Mouse (Mus musculus): ENCODE results near the gene C9. TPM values are rescaled to one million over a fixed set of nuclear protein-coding genes. Genes with fewer than 3 reads are reported as not detected.

C9 gene
- polyA plus RNA-seq, 1 experiment, result not detected

DNA sequence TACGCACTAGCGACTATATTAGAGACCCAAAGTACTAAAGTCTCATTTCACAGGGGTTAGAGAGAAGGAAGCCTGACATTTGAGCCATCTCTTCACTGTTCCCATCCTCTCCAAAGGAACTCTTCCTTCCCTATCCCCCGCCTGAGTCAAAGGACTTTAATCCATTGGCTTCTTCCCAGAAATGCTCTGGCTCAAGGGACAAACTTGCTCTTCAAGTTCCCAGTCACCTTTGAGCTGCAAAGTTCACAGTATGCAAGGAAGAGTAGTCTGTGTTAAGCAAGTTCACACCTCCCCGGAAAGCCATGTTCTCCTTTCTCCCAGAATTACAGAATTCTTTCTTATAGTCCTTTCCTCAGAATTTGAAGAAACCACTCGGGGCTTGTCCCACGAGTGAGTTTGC, 38.4 kb upstream of the C9 start:
- no peak overlapping the region for H3K9ac ChIP-seq (ENCODE audit: low read depth, poor library complexity, severe bottlenecking)
- H3K27me3 ChIP-seq (ENCODE audit: control insufficient read depth, insufficient read depth, low read length, poor library complexity, severe bottlenecking), result no peaks in the 10 kb centered on the region
- no peak overlapping the region for H3K27ac ChIP-seq (ENCODE audit: insufficient read depth, low read length)
- no peaks in the 10 kb centered on the region for H3K36me3 ChIP-seq (ENCODE audit: control insufficient read depth, insufficient read depth, low read length, poor library complexity, severe bottlenecking)
- H3K4me3 ChIP-seq (ENCODE audit: low read depth, low read length), result no peak overlapping the region
- no peak for TF ChIP-seq EP300 (IDR thresholded peaks at IDR 0.05; ENCODE audit: insufficient read depth, low read depth, low read length)
- TF ChIP-seq POLR2A (IDR thresholded peaks at IDR 0.05; ENCODE audit: insufficient read depth, low read length), result no peak
- no peak for TF ChIP-seq CTCF (IDR thresholded peaks at IDR 0.05; ENCODE audit: low read depth, low read length)
- H3K9me3 ChIP-seq (replicated peaks; ENCODE audit: control insufficient read depth, insufficient read depth, low read length, poor library complexity, severe bottlenecking), result no peaks in the 10 kb centered on the region
- H3K4me1 ChIP-seq (ENCODE audit: control insufficient read depth, insufficient read depth, low read length), result no peaks in the 10 kb centered on the region

GRCm38 (mm10) chr15:6409031-6409430, 36.1 kb upstream of the C9 start:
- Histone ChIP-seq H3K9me3 (replicated peaks; ENCODE audit: control insufficient read depth, insufficient read depth, low read length, poor library complexity, severe bottlenecking) (no peaks in the 10 kb centered on the region), H3K4me3 (ENCODE audit: low read depth, low read length) (no peak overlapping the region), H3K27ac (ENCODE audit: insufficient read depth, low read length) (no peak overlapping the region), H3K36me3 (ENCODE audit: control insufficient read depth, insufficient read depth, low read length, poor library complexity, severe bottlenecking) (no peaks in the 10 kb centered on the region), H3K9ac (ENCODE audit: low read depth, poor library complexity, severe bottlenecking) (no peak overlapping the region), H3K27me3 (ENCODE audit: control insufficient read depth, insufficient read depth, low read length, poor library complexity, severe bottlenecking) (no peaks in the 10 kb centered on the region), H3K4me1 (ENCODE audit: control insufficient read depth, insufficient read depth, low read length) (no peaks in the 10 kb centered on the region)
- TF ChIP-seq POLR2A (IDR thresholded peaks at IDR 0.05; ENCODE audit: insufficient read depth, low read length) (no peak), EP300 (IDR thresholded peaks at IDR 0.05; ENCODE audit: insufficient read depth, low read depth, low read length) (no peak), CTCF (IDR thresholded peaks at IDR 0.05; ENCODE audit: low read depth, low read length) (no peak)

DNA sequence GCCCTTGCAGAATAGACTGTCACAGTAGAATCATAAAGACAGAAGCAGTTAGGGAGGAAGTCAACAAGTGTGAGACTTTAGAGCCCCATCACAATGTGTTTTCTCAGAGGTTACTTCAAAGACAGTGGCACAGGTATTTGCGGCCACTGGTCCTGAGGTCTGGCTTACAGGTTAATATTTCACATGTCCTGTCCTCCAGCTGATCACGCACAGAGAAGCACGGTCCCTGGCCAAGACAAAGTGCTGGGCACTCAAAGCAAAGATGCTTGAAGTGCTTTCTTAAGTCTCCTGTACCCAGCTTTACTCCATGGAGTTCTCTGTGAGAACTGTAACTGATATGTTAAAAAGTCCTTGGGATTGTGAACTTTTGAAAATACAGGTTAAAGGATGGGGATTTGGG, 35.0 kb upstream of the C9 start:
- Histone ChIP-seq H3K4me1 (ENCODE audit: control insufficient read depth, insufficient read depth, low read length) (no peaks in the 10 kb centered on the region), H3K9me3 (replicated peaks; ENCODE audit: control insufficient read depth, insufficient read depth, low read length, poor library complexity, severe bottlenecking) (no peaks in the 10 kb centered on the region), H3K27me3 (ENCODE audit: control insufficient read depth, insufficient read depth, low read length, poor library complexity, severe bottlenecking) (no peaks in the 10 kb centered on the region), H3K4me3 (ENCODE audit: low read depth, low read length) (no peak overlapping the region), H3K36me3 (ENCODE audit: control insufficient read depth, insufficient read depth, low read length, poor library complexity, severe bottlenecking) (no peaks in the 10 kb centered on the region), H3K27ac (ENCODE audit: insufficient read depth, low read length) (no peak overlapping the region), H3K9ac (ENCODE audit: low read depth, poor library complexity, severe bottlenecking) (no peak overlapping the region)
- no peak for TF ChIP-seq EP300 (IDR thresholded peaks at IDR 0.05; ENCODE audit: insufficient read depth, low read depth, low read length)
- TF ChIP-seq CTCF (IDR thresholded peaks at IDR 0.05; ENCODE audit: low read depth, low read length), result no peak
- TF ChIP-seq POLR2A (IDR thresholded peaks at IDR 0.05; ENCODE audit: insufficient read depth, low read length), result no peak

GRCm38 (mm10) chr15:6411334-6411733, 33.8 kb upstream of the C9 start:
- Histone ChIP-seq H3K4me3 (ENCODE audit: low read depth, low read length) (no peak overlapping the region), H3K9ac (ENCODE audit: low read depth, poor library complexity, severe bottlenecking) (no peak overlapping the region), H3K9me3 (replicated peaks; ENCODE audit: control insufficient read depth, insufficient read depth, low read length, poor library complexity, severe bottlenecking) (no peaks in the 10 kb centered on the region), H3K27me3 (ENCODE audit: control insufficient read depth, insufficient read depth, low read length, poor library complexity, severe bottlenecking) (no peaks in the 10 kb centered on the region), H3K4me1 (ENCODE audit: control insufficient read depth, insufficient read depth, low read length) (no peaks in the 10 kb centered on the region), H3K36me3 (ENCODE audit: control insufficient read depth, insufficient read depth, low read length, poor library complexity, severe bottlenecking) (no peaks in the 10 kb centered on the region), H3K27ac (ENCODE audit: insufficient read depth, low read length) (no peak overlapping the region)
- no peak for TF ChIP-seq EP300 (IDR thresholded peaks at IDR 0.05; ENCODE audit: insufficient read depth, low read depth, low read length)
- TF ChIP-seq CTCF (IDR thresholded peaks at IDR 0.05; ENCODE audit: low read depth, low read length), result no peak
- no peak for TF ChIP-seq POLR2A (IDR thresholded peaks at IDR 0.05; ENCODE audit: insufficient read depth, low read length)

- no peak overlapping the region for H3K4me3 ChIP-seq (ENCODE audit: low read depth, low read length)
- H3K27me3 ChIP-seq (ENCODE audit: control insufficient read depth, insufficient read depth, low read length, poor library complexity, severe bottlenecking), result no peaks in the 10 kb centered on the region
- no peak for TF ChIP-seq EP300 (IDR thresholded peaks at IDR 0.05; ENCODE audit: insufficient read depth, low read depth, low read length)
- no peak for TF ChIP-seq CTCF (IDR thresholded peaks at IDR 0.05; ENCODE audit: low read depth, low read length)
- no peak for TF ChIP-seq POLR2A (IDR thresholded peaks at IDR 0.05; ENCODE audit: insufficient read depth, low read length)
- H3K27ac ChIP-seq (ENCODE audit: insufficient read depth, low read length), result no peak overlapping the region
- no peak overlapping the region for H3K9ac ChIP-seq (ENCODE audit: low read depth, poor library complexity, severe bottlenecking)
- H3K4me1 ChIP-seq (ENCODE audit: control insufficient read depth, insufficient read depth, low read length), result no peaks in the 10 kb centered on the region
- H3K9me3 ChIP-seq (replicated peaks; ENCODE audit: control insufficient read depth, insufficient read depth, low read length, poor library complexity, severe bottlenecking), result no peaks in the 10 kb centered on the region
- H3K36me3 ChIP-seq (ENCODE audit: control insufficient read depth, insufficient read depth, low read length, poor library complexity, severe bottlenecking), result no peaks in the 10 kb centered on the region
Measured at GRCm38 (mm10) chr15:6415317-6415716, 29.8 kb upstream of the C9 start.

GRCm38 (mm10) chr15:6431777-6432176, 13.3 kb upstream of the C9 start:
- Histone ChIP-seq H3K4me1 (ENCODE audit: control insufficient read depth, insufficient read depth, low read length) (peaks cover 1% of the 10 kb centered on the region), H3K4me3 (ENCODE audit: low read depth, low read length) (no peak overlapping the region), H3K9ac (ENCODE audit: low read depth, poor library complexity, severe bottlenecking) (no peak overlapping the region), H3K27me3 (ENCODE audit: control insufficient read depth, insufficient read depth, low read length, poor library complexity, severe bottlenecking) (no peaks in the 10 kb centered on the region), H3K27ac (ENCODE audit: insufficient read depth, low read length) (no peak overlapping the region), H3K36me3 (ENCODE audit: control insufficient read depth, insufficient read depth, low read length, poor library complexity, severe bottlenecking) (no peaks in the 10 kb centered on the region), H3K9me3 (replicated peaks; ENCODE audit: control insufficient read depth, insufficient read depth, low read length, poor library complexity, severe bottlenecking) (no peaks in the 10 kb centered on the region)
- TF ChIP-seq CTCF (IDR thresholded peaks at IDR 0.05; ENCODE audit: low read depth, low read length) (no peak), POLR2A (IDR thresholded peaks at IDR 0.05; ENCODE audit: insufficient read depth, low read length) (no peak)

Data from ES-Bruce4 (cell line).